Mouse (Mus musculus): Measurements from ENCODE around the gene Speer4f2. TPM values are rescaled to one million over a fixed set of nuclear protein-coding genes. Genes with fewer than 3 reads are reported as not detected.
"Not testable (repeated sequence)": the region's sequence is repeated elsewhere in the genome, so short reads cannot be mapped to it uniquely, and the experiment has no call there.

The Speer4f2 gene
- polyA plus RNA-seq (2015; fragmentation: Nextera tagmentation; extraction: Ambion mirVana): not detected in 2 replicates

- H3K27me3 ChIP-seq (ENCODE audit: control insufficient read depth, insufficient read depth, low read length); H3K4me3 ChIP-seq (replicated peaks; ENCODE audit: low read length); ATAC-seq (ENCODE audit: insufficient read depth, low FRiP score); H3K4me1 ChIP-seq (ENCODE audit: control insufficient read depth, insufficient read depth, low read length); H3K9me3 ChIP-seq (replicated peaks; ENCODE audit: control insufficient read depth, low read length); H3K9ac ChIP-seq (ENCODE audit: low read length); H3K27ac ChIP-seq (ENCODE audit: low read length); H3K36me3 ChIP-seq (ENCODE audit: control insufficient read depth, insufficient read depth, low read length); H3K4me2 ChIP-seq (ENCODE audit: low read depth, low read length): not testable (repeated sequence)
- WGBS: 94% methylated on average over 1 of the region's 1 CpGs
Observed at GRCm38 (mm10) chr5:17372880-17373279, at the start of gene Speer4f2. TSS of gene Speer4f2 (plus strand) at chr5:17373180.

DNA sequence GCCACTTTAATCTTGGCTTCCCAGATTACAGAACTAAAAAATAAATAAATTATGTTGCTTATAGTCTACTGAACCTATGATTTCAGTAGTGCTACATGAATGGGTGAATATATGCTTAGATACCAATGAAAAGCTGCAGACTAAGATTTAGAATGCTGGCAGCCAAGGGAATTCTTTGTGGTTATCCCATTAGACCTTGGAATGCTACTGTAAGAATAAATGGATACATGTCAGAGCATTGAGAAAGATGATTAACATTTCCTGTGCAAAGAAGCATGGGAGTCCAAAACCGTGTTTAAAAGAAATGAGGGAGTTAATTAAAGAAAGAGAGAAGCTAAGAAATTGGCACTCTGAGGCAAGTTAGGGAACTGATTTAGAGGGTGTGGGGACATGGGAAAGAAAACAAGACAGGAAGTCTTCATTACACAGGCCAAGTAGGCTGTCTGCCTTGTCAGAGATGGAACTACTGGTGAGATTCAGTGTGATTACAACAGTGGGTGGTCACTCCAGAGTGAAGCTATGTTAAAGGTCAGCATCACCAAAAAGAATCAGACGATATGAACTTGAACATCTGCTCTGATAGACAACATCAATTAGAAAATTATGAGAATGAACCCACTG lies 43.9 kb upstream of the Speer4f2 start:
- no peak overlapping the region for H3K4me2 ChIP-seq (ENCODE audit: low read depth, low read length)
- no peak overlapping the region for H3K9ac ChIP-seq (ENCODE audit: low read length)
- no peaks in the 10 kb centered on the region for H3K9me3 ChIP-seq (replicated peaks; ENCODE audit: control insufficient read depth, low read length)
- H3K27ac ChIP-seq (ENCODE audit: low read length): no peak overlapping the region
- H3K27me3 ChIP-seq (ENCODE audit: control insufficient read depth, insufficient read depth, low read length): no peaks in the 10 kb centered on the region
- no peaks in the 10 kb centered on the region for H3K4me1 ChIP-seq (ENCODE audit: control insufficient read depth, insufficient read depth, low read length)
- no peaks in the 10 kb centered on the region for H3K36me3 ChIP-seq (ENCODE audit: control insufficient read depth, insufficient read depth, low read length)
- H3K4me3 ChIP-seq (replicated peaks; ENCODE audit: low read length): no peak overlapping the region
- no peak for ATAC-seq (ENCODE audit: insufficient read depth, low FRiP score)
- 45% methylated on average over 2 of the region's 2 CpGs for WGBS

DNA sequence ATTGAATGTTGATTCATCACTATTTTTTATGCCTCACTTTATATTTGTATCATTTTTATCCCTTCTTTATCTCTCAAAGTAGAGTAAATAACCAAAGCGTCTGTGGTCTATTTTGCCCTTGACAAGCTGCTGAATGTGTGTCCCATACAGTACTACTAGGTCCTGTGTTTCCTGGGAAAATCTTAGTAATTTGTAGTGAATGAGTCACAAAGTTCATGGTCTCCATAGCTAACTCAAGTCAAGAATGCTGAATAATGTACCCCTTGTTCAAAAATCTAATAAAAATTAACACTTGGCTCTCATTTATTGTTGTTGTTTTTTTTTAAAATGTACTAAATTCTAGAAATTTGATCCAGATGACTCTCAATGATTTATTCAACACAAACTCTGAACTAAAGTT lies 38.1 kb upstream of the Speer4f2 start:
- Histone ChIP-seq H3K36me3 (ENCODE audit: control insufficient read depth, insufficient read depth, low read length) (no peaks in the 10 kb centered on the region), H3K9ac (ENCODE audit: low read length) (no peak overlapping the region), H3K4me3 (replicated peaks; ENCODE audit: low read length) (no peak overlapping the region), H3K27ac (ENCODE audit: low read length) (no peak overlapping the region), H3K4me1 (ENCODE audit: control insufficient read depth, insufficient read depth, low read length) (no peaks in the 10 kb centered on the region), H3K4me2 (ENCODE audit: low read depth, low read length) (no peak overlapping the region), H3K27me3 (ENCODE audit: control insufficient read depth, insufficient read depth, low read length) (no peaks in the 10 kb centered on the region), H3K9me3 (replicated peaks; ENCODE audit: control insufficient read depth, low read length) (no peaks in the 10 kb centered on the region)
- WGBS: 67% methylated on average over 1 of the region's 1 CpGs
- no peak for ATAC-seq (ENCODE audit: insufficient read depth, low FRiP score)

- H3K4me3 ChIP-seq (replicated peaks; ENCODE audit: low read length); H3K4me2 ChIP-seq (ENCODE audit: low read depth, low read length); H3K36me3 ChIP-seq (ENCODE audit: control insufficient read depth, insufficient read depth, low read length); H3K9me3 ChIP-seq (replicated peaks; ENCODE audit: control insufficient read depth, low read length); H3K9ac ChIP-seq (ENCODE audit: low read length); H3K27me3 ChIP-seq (ENCODE audit: control insufficient read depth, insufficient read depth, low read length); H3K4me1 ChIP-seq (ENCODE audit: control insufficient read depth, insufficient read depth, low read length); H3K27ac ChIP-seq (ENCODE audit: low read length); ATAC-seq (ENCODE audit: insufficient read depth, low FRiP score): not testable (repeated sequence)
- 92% methylated on average over 2 of the region's 2 CpGs for WGBS
Observed at GRCm38 (mm10) chr5:17345741-17346140, 27.2 kb upstream of the Speer4f2 start.

DNA sequence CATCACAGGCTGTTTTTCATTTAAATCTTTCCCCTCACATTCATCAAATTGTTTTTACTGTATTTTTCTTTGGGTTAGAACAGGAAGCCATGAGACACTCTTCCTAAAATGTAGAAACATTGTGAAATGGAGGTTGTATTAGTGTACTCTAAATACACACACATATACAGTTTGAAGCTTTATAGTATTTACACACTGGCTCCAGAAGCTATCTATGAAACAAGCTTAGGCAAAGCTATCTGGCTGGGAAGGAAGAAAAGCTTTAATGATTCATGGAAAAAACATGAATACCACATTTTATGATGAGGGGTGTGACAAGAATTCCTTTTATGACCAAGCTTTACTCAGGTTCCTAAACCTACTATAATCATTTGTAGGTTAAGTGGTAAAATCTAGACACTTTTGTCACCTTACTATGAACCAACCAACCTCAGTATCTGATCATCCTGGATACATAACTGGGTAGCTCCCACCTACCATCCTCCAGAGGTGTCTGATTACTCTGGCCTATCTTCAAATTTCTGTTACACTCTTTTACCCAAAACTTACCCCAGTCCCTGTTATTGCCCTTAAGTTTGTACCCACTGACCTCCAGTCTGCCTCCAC lies 13.5 kb upstream of the Speer4f2 start:
- Histone ChIP-seq H3K27me3 (ENCODE audit: control insufficient read depth, insufficient read depth, low read length) (no peaks in the 10 kb centered on the region), H3K27ac (ENCODE audit: low read length) (no peak overlapping the region), H3K9me3 (replicated peaks; ENCODE audit: control insufficient read depth, low read length) (no peaks in the 10 kb centered on the region), H3K9ac (ENCODE audit: low read length) (no peak overlapping the region), H3K4me1 (ENCODE audit: control insufficient read depth, insufficient read depth, low read length) (no peaks in the 10 kb centered on the region), H3K4me3 (replicated peaks; ENCODE audit: low read length) (no peak overlapping the region), H3K36me3 (ENCODE audit: control insufficient read depth, insufficient read depth, low read length) (no peaks in the 10 kb centered on the region), H3K4me2 (ENCODE audit: low read depth, low read length) (no peak overlapping the region)
- no peak for ATAC-seq (ENCODE audit: insufficient read depth, low FRiP score)

GRCm38 (mm10) chr5:17389926-17390325 lies 16.9 kb downstream of the Speer4f2 start:
- Histone ChIP-seq H3K27me3 (ENCODE audit: control insufficient read depth, insufficient read depth, low read length) (no peaks in the 10 kb centered on the region), H3K4me3 (replicated peaks; ENCODE audit: low read length) (no peak overlapping the region), H3K9me3 (replicated peaks; ENCODE audit: control insufficient read depth, low read length) (no peaks in the 10 kb centered on the region), H3K4me2 (ENCODE audit: low read depth, low read length) (no peak overlapping the region), H3K27ac (ENCODE audit: low read length) (no peak overlapping the region), H3K4me1 (ENCODE audit: control insufficient read depth, insufficient read depth, low read length) (no peaks in the 10 kb centered on the region), H3K36me3 (ENCODE audit: control insufficient read depth, insufficient read depth, low read length) (no peaks in the 10 kb centered on the region), H3K9ac (ENCODE audit: low read length) (no peak overlapping the region)
- ATAC-seq (ENCODE audit: insufficient read depth, low FRiP score): no peak
- 62% methylated on average over 7 of the region's 7 CpGs for WGBS

DNA sequence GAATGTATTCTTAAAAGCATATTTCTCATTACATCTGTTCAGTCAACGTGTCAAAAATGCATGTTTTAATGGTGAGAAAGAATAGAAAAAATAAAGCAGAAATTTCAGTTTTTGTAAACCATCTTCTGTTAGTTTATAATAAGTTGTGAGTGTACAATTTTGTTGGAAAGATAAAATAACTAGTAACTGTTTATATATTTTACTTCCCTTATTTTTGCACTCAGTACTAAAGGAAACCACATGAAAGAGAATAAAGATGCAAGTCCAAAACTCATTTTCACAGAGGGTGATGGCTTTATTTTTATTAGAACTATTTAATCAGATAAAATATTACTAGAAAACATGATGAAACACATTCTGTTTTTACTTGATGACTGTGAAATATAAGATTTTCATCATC lies 18.2 kb downstream of the Speer4f2 start:
- no peaks in the 10 kb centered on the region for H3K4me1 ChIP-seq (ENCODE audit: control insufficient read depth, insufficient read depth, low read length)
- H3K9me3 ChIP-seq (replicated peaks; ENCODE audit: control insufficient read depth, low read length): no peaks in the 10 kb centered on the region
- 56% methylated on average over 1 of the region's 1 CpGs for WGBS
- H3K9ac ChIP-seq (ENCODE audit: low read length): no peak overlapping the region
- H3K4me2 ChIP-seq (ENCODE audit: low read depth, low read length): no peak overlapping the region
- no peak overlapping the region for H3K27ac ChIP-seq (ENCODE audit: low read length)
- H3K27me3 ChIP-seq (ENCODE audit: control insufficient read depth, insufficient read depth, low read length): no peaks in the 10 kb centered on the region
- no peak overlapping the region for H3K4me3 ChIP-seq (replicated peaks; ENCODE audit: low read length)
- no peak for ATAC-seq (ENCODE audit: insufficient read depth, low FRiP score)
- no peaks in the 10 kb centered on the region for H3K36me3 ChIP-seq (ENCODE audit: control insufficient read depth, insufficient read depth, low read length)

DNA sequence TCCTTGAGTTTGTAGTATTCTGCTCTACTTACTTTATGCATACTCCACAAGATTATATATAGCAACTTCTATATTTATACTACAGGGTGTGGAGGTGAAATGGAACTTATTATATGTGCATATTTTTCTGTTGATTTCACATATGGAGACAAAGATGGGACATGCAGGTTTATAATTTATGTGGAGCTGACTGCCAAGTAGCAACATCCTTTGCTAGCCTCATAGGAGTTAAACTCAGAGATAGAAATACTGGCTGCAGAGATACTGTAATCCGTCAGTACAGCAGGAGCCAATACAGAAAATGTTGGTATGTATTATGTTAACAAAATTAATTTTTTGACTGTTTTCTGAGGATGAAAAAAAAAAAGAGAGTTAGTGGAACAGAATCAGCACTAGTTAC lies 27.6 kb downstream of the Speer4f2 start:
- H3K36me3 ChIP-seq (ENCODE audit: control insufficient read depth, insufficient read depth, low read length): no peaks in the 10 kb centered on the region
- H3K4me3 ChIP-seq (replicated peaks; ENCODE audit: low read length): no peak overlapping the region
- H3K27me3 ChIP-seq (ENCODE audit: control insufficient read depth, insufficient read depth, low read length): no peaks in the 10 kb centered on the region
- H3K4me2 ChIP-seq (ENCODE audit: low read depth, low read length): no peak overlapping the region
- no peak for ATAC-seq (ENCODE audit: insufficient read depth, low FRiP score)
- no peaks in the 10 kb centered on the region for H3K9me3 ChIP-seq (replicated peaks; ENCODE audit: control insufficient read depth, low read length)
- H3K27ac ChIP-seq (ENCODE audit: low read length): no peak overlapping the region
- no peak overlapping the region for H3K9ac ChIP-seq (ENCODE audit: low read length)
- 58% methylated on average over 1 of the region's 1 CpGs for WGBS
- H3K4me1 ChIP-seq (ENCODE audit: control insufficient read depth, insufficient read depth, low read length): no peaks in the 10 kb centered on the region

GRCm38 (mm10) chr5:17401206-17402077 lies 28.5 kb downstream of the Speer4f2 start:
- H3K27ac ChIP-seq (ENCODE audit: low read length): no peak overlapping the region
- H3K4me3 ChIP-seq (replicated peaks; ENCODE audit: low read length): no peak overlapping the region
- no peaks in the 10 kb centered on the region for H3K9me3 ChIP-seq (replicated peaks; ENCODE audit: control insufficient read depth, low read length)
- no peak overlapping the region for H3K9ac ChIP-seq (ENCODE audit: low read length)
- no peaks in the 10 kb centered on the region for H3K4me1 ChIP-seq (ENCODE audit: control insufficient read depth, insufficient read depth, low read length)
- H3K27me3 ChIP-seq (ENCODE audit: control insufficient read depth, insufficient read depth, low read length): no peaks in the 10 kb centered on the region
- no peak overlapping the region for H3K4me2 ChIP-seq (ENCODE audit: low read depth, low read length)
- H3K36me3 ChIP-seq (ENCODE audit: control insufficient read depth, insufficient read depth, low read length): no peaks in the 10 kb centered on the region
- 85% methylated on average over 14 of the region's 14 CpGs for WGBS
- ATAC-seq (ENCODE audit: insufficient read depth, low FRiP score): no peak

Data from stomach, embryonic 16.5 days (tissue).